Comparison of ENCODE assay signal across 9 mouse cellular contexts in the genomic region with DNA sequence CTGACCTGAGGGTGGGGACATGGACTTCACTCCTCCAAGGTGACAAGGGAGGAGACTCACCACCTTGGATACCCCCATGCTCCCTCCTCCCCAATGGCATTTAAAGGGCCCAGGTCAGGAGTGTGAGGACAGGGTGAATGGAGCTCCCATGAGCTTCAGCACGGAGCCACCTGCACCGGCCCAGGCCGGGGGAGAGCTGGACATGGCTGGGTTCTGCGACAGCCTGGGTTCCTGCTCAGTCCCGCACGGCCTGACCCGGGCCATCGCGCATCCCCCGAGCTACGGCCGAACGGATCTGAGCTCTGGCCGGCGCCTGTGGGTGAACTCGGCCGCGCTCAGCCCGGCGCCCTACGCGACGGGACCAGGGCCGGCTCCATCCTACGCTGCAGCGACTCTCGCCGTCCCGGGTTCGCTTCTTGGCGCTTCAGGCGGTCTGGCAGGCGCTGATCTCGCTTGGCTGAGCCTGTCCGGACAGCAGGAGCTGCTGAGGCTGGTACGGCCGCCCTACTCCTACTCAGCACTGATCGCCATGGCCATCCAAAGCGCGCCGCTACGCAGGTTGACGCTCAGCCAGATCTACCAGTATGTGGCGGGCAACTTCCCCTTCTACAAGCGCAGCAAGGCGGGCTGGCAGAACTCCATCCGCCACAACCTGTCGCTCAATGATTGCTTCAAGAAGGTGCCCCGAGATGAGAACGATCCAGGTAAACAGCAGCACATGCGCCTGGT. TPM values are rescaled to one million over a fixed set of nuclear protein-coding genes. Genes with fewer than 3 reads are reported as not detected.
DNase-seq lines count a peak whose midpoint lies in the region; ATAC-seq and TF ChIP-seq lines count a peak whose summit lies in the region.
"Had no signal": no experiment of that assay in that cellular context is flagged by ENCODE, and none has a peak within 500 bp of the region (broad histone marks: within the 10 kb centered on the region; RNA-seq: fewer than 3 reads in every experiment).

Foxi2 (plus strand) TSS at position 72 of the 729 bp plus-strand sequence.

- 2% methylated on average over 50 of the region's 51 CpGs for WGBS in lung, embryonic 16.5 days
- 3% methylated on average over 45 of the region's 51 CpGs for WGBS in lung, postnatal 0 days
- 4% methylated on average over 51 of the region's 51 CpGs for WGBS in hindbrain, embryonic 15.5 days
- WGBS in stomach, embryonic 14.5 days, result 3% methylated on average over 51 of the region's 51 CpGs

- ATAC-seq in lung, embryonic 16.5 days (ENCODE audit: low read depth), result no peak
- no peak for ATAC-seq in lung, postnatal 0 days
- no peak; the same call in 1 of the 2 replicates for ATAC-seq in hindbrain, embryonic 15.5 days (ENCODE audit: low FRiP score, low read depth)
- ATAC-seq in stomach, embryonic 14.5 days (ENCODE audit: insufficient number of reproducible peaks, insufficient read depth, low FRiP score, low read depth), result 0 out of 2 replicates have a peak, but pooled peaks have one; percentile 37

- no peaks in the 10 kb centered on the region for H3K36me3 ChIP-seq in lung, embryonic 16.5 days (ENCODE audit: control insufficient read depth, insufficient read depth, low read length)
- no peaks in the 10 kb centered on the region for H3K36me3 ChIP-seq in lung, postnatal 0 days (ENCODE audit: insufficient read depth, low read length)
- no peaks in the 10 kb centered on the region for H3K36me3 ChIP-seq in hindbrain, embryonic 15.5 days
- no peaks in the 10 kb centered on the region for H3K36me3 ChIP-seq in stomach, embryonic 14.5 days (ENCODE audit: control insufficient read depth, insufficient read depth, low read length)
- H3K36me3 ChIP-seq: G1E had no signal

- no peak for TF ChIP-seq CTCF in lung, postnatal 0 days (IDR thresholded peaks at IDR 0.05)

- H3K9ac ChIP-seq in lung, embryonic 16.5 days (ENCODE audit: low read length), result no peak within 1 kb of the TSS
- H3K9ac ChIP-seq in lung, postnatal 0 days (replicated peaks; ENCODE audit: low read depth), result no peak within 1 kb of the TSS
- peak within 1 kb of the TSS; percentile 42 for H3K9ac ChIP-seq in hindbrain, embryonic 15.5 days
- H3K9ac ChIP-seq in stomach, embryonic 14.5 days (replicated peaks; ENCODE audit: low read depth, low read length), result no peak within 1 kb of the TSS

- 0 out of 2 replicates have a peak within 1 kb of the TSS, but pooled peaks have one; percentile 2 for H3K4me3 ChIP-seq in lung, embryonic 16.5 days (ENCODE audit: low read length)
- no peak within 1 kb of the TSS for H3K4me3 ChIP-seq in lung, postnatal 0 days (ENCODE audit: low read depth, low read length)
- peak within 1 kb of the TSS; percentile 33 for H3K4me3 ChIP-seq in hindbrain, embryonic 15.5 days
- H3K4me3 ChIP-seq in stomach, embryonic 14.5 days (ENCODE audit: low read depth, low read length), result no peak within 1 kb of the TSS

- H3K27ac ChIP-seq in lung, embryonic 16.5 days (ENCODE audit: low read length), result no peak within 1 kb of the TSS
- no peak within 1 kb of the TSS for H3K27ac ChIP-seq in lung, postnatal 0 days (ENCODE audit: low read length)
- no peak within 1 kb of the TSS for H3K27ac ChIP-seq in hindbrain, embryonic 15.5 days (replicated peaks)
- H3K27ac ChIP-seq in stomach, embryonic 14.5 days (ENCODE audit: low read length), result no peak within 1 kb of the TSS

- peaks cover 39% of the 10 kb centered on the region for H3K27me3 ChIP-seq in lung, embryonic 16.5 days (ENCODE audit: control insufficient read depth, insufficient read depth, low read depth, low read length)
- peaks cover 25% of the 10 kb centered on the region; the same call in 1 of the 2 replicates for H3K27me3 ChIP-seq in lung, postnatal 0 days (replicated peaks; ENCODE audit: insufficient read depth, low read length)
- peaks cover 34% of the 10 kb centered on the region for H3K27me3 ChIP-seq in hindbrain, embryonic 15.5 days
- H3K27me3 ChIP-seq in stomach, embryonic 14.5 days (ENCODE audit: control insufficient read depth, insufficient read depth, low read length), result peaks cover 33% of the 10 kb centered on the region

- no peaks in the 10 kb centered on the region for H3K9me3 ChIP-seq in lung, embryonic 16.5 days (ENCODE audit: control insufficient read depth, low read length)
- no peaks in the 10 kb centered on the region for H3K9me3 ChIP-seq in lung, postnatal 0 days (ENCODE audit: low read length)
- H3K9me3 ChIP-seq in hindbrain, embryonic 15.5 days, result no peaks in the 10 kb centered on the region
- no peaks in the 10 kb centered on the region for H3K9me3 ChIP-seq in stomach, embryonic 14.5 days (ENCODE audit: control insufficient read depth, low read depth, low read length)

- no peak within 1 kb of the TSS for H3K4me2 ChIP-seq in lung, embryonic 16.5 days (ENCODE audit: low read depth, low read length)
- no peak within 1 kb of the TSS for H3K4me2 ChIP-seq in lung, postnatal 0 days (replicated peaks; ENCODE audit: low read depth, low read length)
- H3K4me2 ChIP-seq in hindbrain, embryonic 15.5 days, result peak within 1 kb of the TSS; percentile 61
- H3K4me2 ChIP-seq in stomach, embryonic 14.5 days (replicated peaks; ENCODE audit: low read depth, low read length), result peak within 1 kb of the TSS; percentile 29

- no peaks in the 10 kb centered on the region for H3K4me1 ChIP-seq in lung, embryonic 16.5 days (replicated peaks; ENCODE audit: control insufficient read depth, insufficient read depth, low read length)
- no peaks in the 10 kb centered on the region for H3K4me1 ChIP-seq in lung, postnatal 0 days (ENCODE audit: insufficient read depth, low read depth, low read length)
- peaks cover 9% of the 10 kb centered on the region for H3K4me1 ChIP-seq in hindbrain, embryonic 15.5 days (replicated peaks)
- H3K4me1 ChIP-seq in stomach, embryonic 14.5 days (ENCODE audit: control insufficient read depth, insufficient read depth, low read length), result no peaks in the 10 kb centered on the region

- DNase-seq in heart, adult 11 months, result peak; percentile 67
- no peak for DNase-seq in heart, postnatal 14 days
- DNase-seq in lung, postnatal 0 days (ENCODE audit: low spot score), result no peak
- no peak for DNase-seq in gastrocnemius, adult 8-10 months (ENCODE audit: low spot score in 2 of 2)
- DNase-seq in thymus, postnatal 36 days, result no peak

- TF ChIP-seq EP300 in lung, postnatal 0 days (IDR thresholded peaks at IDR 0.05), result no peak

- intact Hi-C loops in heart, postnatal 14 days (cut with DNase I), result no loop called here

RNA-seq across cellular contexts. Expression of gene Foxi2, which starts in this region (rescaled TPM):
- not detected for total RNA-seq in heart, postnatal 14 days (2021)
- polyA plus RNA-seq in lung, embryonic 16.5 days (2015; fragmentation: Nextera tagmentation; extraction: Ambion mirVana), result not detected in 2 replicates
- not detected in 2 replicates for polyA plus RNA-seq in lung, postnatal 0 days (2015; fragmentation: Nextera tagmentation; extraction: Ambion mirVana)
- 0.09 TPM in 1 of 2 replicates, not detected in the other for polyA plus RNA-seq in hindbrain, embryonic 15.5 days (2015; fragmentation: Nextera tagmentation; extraction: Ambion mirVana)
- polyA plus RNA-seq in stomach, embryonic 14.5 days (2014; fragmentation: Nextera tagmentation; extraction: Ambion mirVana), result not detected in 2 replicates
- not detected for total RNA-seq in gastrocnemius, adult 8-10 months (2022)
- polyA plus RNA-seq: G1E had no signal

Comparison
In these comparisons a context has a peak if more than half of its experiments do, and no peak if none do; other contexts are left out.
1. H3K4me3 ChIP-seq: peak in lung, embryonic 16.5 days (single experiment) and hindbrain, embryonic 15.5 days (single experiment); none in lung, postnatal 0 days (single experiment) and stomach, embryonic 14.5 days (single experiment).
2. Peak in ATAC-seq and H3K4me2 ChIP-seq in stomach, embryonic 14.5 days; RNA of the gene not detected or under 1 TPM.